Mouse (Mus musculus): Measurements from ENCODE around the gene Ppp1r35.
"Not testable (repeated sequence)": the region's sequence is repeated elsewhere in the genome, so short reads cannot be mapped to it uniquely, and the experiment has no call there.

Ppp1r35 gene

DNA sequence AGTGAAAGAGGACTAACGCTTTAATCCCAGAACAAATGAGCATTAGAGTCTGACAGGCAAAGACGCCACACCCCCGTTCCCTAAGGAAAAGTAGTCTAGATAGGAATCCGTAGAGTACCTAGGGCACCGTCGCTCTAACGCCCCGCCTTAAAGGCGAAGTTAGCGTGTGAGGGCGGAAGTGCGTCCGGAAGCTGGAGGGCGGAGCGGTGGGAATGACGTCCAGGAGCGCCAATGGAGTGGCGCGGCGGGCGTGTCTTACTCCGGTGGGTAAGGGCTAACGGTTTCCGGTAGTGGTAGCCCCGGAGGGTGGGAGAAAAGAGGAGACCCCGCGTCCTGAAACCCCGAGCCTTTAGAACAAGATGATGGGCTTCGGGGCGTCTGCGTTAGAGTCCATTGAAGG is at the start of gene Ppp1r35:
TSS of gene Ppp1r35 (plus strand) at position 215 of the 400 bp plus-strand sequence.
- DNase-seq (ENCODE audit: low spot score) = peak; percentile 97

DNA sequence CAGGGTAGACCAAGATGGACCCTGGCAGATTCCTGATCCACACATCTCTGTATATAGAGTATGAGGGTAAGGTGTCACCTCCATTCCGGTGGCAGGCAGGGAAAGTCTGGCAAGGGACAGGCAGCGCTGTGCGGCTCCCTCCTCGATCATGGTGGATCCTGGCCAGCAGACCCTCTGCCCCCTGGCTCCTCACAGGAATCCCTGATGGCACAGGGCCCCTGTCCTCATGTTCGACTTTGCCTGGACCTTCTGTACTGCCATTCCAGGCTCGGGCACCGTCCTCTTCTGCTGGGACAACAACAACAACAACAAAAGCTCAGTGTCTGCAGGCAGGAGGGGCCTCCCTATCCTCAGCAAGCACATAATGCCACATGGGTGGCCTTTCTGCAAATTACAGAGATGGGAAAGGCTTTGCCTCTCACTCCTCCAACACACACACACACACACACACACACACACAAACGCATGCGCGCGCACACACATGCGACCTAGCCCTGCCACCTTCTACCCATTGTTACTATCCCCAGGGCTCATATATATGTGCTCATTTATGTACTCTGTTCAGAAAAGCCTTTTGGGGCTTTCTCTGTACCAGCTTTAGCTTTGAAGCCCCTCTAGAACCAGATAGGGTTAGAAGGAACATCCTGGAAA is 44.9 kb upstream of the Ppp1r35 start:
- no peak for DNase-seq (ENCODE audit: low spot score)

DNA sequence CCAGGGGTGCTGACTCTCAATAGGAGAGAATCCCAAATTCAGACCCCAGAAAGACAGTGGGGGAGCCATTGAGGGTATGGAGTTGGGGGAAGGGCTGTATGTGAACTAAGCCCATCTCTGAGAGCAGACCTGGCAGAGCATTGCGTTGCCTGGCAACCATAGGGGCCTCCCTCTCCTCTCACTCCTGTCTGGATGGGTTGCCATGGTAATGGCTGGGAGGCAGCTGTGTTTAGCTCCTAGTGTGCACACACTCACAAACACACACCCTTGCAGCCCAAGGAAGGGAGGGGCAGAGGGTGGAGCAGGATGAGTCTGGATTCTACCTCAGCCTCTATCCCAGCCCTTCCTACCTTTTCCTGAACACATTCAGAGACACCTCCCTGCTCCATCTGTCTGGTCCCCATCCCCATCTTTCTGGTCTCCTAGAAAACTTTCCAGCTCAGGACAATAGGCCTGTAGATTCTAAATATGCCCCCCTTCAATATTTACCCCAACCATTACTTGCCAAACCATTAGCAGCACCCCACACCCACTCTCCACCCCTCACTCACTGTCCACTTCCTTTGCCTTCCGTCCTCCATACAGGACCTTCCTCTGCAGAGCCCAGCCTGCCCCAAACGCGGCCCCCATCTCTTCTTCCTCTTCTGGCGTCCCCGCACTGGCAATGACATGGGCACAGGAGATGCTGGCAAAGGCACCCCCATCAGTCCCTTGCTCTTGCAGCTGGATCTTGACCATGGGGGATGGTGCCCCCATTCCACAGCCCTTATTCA is 44.2 kb upstream of the Ppp1r35 start:
- no peak for DNase-seq (ENCODE audit: low spot score)

- DNase-seq (ENCODE audit: low spot score) = no peak
These were observed 41.2 kb upstream of the Ppp1r35 start for GRCm38 (mm10) chr5:137737400-137737940.

GRCm38 (mm10) chr5:137738516-137738915 is 40.1 kb upstream of the Ppp1r35 start:
- DNase-seq (ENCODE audit: low spot score) = no peak

DNA sequence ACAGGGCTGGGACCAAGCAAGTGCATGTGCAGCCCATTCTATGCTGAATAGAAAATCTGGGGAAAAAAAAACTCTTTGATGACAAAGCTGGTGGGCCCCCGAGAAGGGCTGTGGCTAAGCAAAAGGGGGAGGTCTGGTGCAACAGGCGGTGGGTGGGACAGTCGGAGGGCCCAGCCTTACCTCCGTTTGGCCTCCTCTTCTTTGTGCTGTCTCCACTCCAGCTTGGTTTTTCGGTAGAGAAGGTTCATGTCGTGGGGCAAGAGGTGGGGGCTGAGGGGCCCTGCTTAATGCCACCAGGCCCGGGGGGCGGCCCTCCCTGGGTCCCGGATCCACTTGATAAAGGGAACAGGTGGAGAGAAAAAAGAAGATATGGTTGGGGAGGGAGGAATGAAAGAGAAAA is 39.2 kb upstream of the Ppp1r35 start:
- no peak for DNase-seq (ENCODE audit: low spot score)

DNA sequence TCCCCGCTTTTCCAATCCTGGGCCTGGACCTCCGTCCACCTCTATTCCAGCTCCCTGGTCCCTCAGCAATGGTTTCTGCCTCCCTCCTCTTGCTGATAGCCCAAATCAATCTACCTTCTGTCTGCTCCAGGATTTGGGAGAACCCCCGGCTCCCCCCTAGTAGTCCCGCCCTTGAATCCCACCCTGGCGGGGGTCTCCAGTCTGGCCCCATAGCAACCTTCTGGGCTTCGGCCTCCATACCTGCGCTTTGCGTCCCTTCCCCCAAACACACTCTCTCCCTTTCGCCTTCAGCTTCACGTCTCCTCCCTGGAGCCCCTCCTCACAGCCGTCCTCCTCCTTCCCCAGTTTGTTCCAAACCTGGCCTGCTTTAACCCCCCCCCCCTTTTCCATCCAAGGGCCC is 38.1 kb upstream of the Ppp1r35 start:
- DNase-seq (ENCODE audit: low spot score) = no peak

DNA sequence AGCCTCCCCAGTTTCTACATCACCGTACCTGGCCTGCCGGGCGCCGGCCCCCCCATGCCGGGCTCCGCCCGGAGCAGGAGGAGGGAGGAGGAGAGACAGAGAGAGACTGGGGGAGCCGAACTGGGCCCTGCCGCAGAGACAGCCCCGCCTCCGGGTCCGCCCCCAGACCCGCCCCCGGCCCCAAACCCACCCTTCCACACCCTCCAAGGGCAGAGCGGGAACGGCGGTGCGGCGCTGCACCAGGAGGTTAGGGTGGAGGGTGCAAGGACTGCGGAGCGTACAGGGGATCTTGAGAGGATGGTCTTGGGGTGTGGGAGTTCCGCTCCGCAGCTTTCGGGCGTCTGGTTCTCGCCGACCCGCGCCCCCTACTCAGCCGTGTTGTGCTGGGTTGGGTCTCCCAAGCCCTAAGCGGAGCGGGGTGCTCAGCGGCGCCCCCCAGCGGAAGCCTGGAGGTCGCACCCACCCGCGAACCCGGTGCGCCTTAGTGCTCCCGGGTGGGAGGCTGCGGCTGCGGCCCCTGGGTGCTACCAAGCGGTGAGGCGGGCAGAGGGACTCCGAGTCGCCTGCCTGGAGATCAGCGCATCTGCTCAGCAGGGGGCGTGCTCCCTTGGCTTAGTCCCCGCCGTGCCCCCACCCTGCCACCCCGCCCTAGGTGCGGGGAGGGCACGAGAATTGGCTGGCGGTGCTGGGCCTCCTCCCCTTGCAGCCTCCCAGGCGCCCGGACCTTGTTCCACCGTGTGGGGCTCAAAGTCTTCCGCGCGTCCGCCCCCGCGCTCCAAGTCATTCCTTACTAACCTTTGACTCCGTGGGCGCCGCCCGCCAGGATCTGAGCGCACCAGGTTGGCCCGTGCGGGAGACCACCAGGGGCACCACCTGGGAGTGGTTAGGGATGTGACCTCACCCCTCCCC is 37.4 kb upstream of the Ppp1r35 start, which contains the start of gene Nyap1:
TSS of gene Nyap1 (minus strand) at position 585 of the 909 bp plus-strand sequence.
- DNase-seq (ENCODE audit: low spot score) = peak; percentile 90

- DNase-seq (ENCODE audit: low spot score) = no peak
These were observed 36.6 kb upstream of the Ppp1r35 start for GRCm38 (mm10) chr5:137742048-137742447.

GRCm38 (mm10) chr5:137742836-137743235 is 35.8 kb upstream of the Ppp1r35 start:
- DNase-seq (ENCODE audit: low spot score) = no peak

DNA sequence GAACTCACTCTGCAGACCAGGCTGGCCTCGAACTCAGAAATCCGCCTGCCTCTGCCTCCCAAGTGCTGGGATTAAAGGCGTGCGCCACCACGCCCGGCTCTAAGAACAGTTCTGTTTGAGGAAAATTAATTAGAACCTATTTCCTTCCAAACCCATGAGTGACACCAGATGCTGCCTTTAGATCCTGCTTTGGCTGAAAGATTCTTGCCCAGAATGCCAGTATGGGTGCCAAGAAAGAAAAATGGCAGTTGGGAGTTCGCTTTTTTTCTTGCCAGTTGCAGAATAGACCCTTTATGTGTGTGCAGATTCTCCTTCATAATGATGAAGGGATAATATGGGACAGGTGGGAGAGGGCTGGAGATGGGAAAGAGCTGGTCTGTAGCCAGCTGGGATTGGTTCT is 34.5 kb upstream of the Ppp1r35 start:
- no peak for DNase-seq (ENCODE audit: low spot score)

DNA sequence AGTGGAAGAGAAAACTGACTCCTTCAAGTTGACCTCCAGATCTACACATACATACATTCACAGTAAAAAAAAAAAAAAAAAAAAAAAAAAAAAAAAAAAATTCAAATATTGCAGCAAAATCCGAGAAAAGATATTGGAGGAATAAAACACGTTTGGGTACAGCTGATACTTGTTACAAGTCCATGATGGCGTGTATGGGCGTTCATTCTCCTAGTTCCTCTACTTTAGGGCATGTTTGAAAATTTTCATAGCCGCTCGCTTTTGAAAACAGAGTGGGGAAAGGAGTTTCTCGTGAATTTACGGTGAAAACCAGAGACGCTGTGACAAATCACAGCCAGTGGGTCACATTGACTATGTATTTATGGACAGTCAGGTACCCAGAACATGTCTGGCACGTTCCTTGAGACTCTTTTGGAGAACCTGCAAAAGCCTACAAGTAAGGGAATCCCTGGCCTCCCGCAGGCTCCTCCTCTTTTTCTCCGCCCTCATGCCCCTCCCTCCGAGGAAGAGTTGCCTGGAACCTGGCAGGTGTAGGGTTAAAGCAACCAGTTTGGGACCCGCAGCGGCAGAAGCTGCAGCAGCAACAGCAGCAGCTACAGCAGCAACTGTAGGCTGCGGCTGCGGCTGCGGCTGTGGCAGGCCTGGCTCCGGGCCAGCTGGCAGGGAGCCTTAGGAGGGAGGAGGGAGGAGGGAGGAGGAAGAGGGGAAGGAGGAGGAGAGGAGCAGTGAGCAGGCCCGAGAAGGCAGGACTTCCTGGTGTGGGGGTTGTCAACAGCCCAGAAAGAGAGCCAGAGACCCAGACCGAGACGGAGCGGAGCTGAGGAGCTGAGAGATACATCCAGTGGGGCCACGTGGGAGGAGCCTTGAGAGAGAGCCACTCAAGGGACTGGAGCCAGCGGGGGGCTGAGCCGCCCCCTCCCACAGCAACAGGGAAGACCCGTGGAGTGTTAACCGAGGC is 33.2 kb upstream of the Ppp1r35 start, which contains the start of gene Tsc22d4:
TSS of gene Tsc22d4 (plus strand) at position 517 of the 958 bp plus-strand sequence.
- DNase-seq (ENCODE audit: low spot score) = peak; percentile 96

- DNase-seq (ENCODE audit: low spot score) = peak; percentile 87
These were observed 32.3 kb upstream of the Ppp1r35 start for GRCm38 (mm10) chr5:137746282-137746850.

GRCm38 (mm10) chr5:137746851-137747325 is 31.8 kb upstream of the Ppp1r35 start:
- DNase-seq (ENCODE audit: low spot score) = peak; percentile 79

DNA sequence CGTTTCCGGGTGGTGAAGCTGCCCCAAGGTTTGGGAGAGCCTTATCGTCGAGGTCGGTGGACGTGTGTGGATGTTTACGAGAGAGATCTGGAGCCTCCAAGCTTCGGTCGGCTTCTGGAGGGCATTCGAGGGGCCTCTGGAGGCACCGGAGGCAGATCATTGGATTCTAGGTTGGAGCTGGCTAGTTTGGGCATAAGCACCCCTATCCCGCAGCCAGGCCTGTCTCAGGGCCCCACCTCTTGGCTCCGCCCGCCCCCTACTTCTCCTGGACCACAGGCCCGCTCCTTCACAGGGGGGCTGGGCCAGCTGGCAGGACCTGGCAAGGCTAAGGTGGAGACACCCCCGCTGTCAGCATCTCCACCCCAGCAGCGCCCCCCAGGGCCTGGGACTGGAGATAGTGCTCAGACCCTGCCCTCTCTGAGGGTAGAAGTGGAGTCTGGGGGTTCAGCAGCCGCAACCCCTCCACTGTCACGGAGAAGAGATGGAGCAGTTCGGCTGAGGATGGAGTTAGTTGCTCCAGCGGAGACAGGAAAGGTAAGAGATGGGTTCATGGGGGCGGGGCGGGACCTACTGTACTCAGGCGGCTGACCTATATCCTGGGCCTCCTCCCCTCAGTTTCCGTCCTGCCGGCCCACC is 31.2 kb upstream of the Ppp1r35 start:
- peak; percentile 73 for DNase-seq (ENCODE audit: low spot score)

- DNase-seq (ENCODE audit: low spot score) = peak; percentile 49
These were observed 30.4 kb upstream of the Ppp1r35 start for GRCm38 (mm10) chr5:137748130-137748770.

GRCm38 (mm10) chr5:137749196-137749836 is 29.3 kb upstream of the Ppp1r35 start:
- no peak for DNase-seq (ENCODE audit: low spot score)

- not testable (repeated sequence) for DNase-seq (ENCODE audit: low spot score)
These were observed 28.4 kb upstream of the Ppp1r35 start for GRCm38 (mm10) chr5:137750212-137750611.
